Mouse (Mus musculus): ENCODE data around the gene Uap1l1. TPM values are rescaled to one million over a fixed set of nuclear protein-coding genes. Genes with fewer than 3 reads are reported as not detected.

Uap1l1 gene
- polyA plus RNA-seq, 1 experiment from 2014 or later: 9.1 TPM

DNA sequence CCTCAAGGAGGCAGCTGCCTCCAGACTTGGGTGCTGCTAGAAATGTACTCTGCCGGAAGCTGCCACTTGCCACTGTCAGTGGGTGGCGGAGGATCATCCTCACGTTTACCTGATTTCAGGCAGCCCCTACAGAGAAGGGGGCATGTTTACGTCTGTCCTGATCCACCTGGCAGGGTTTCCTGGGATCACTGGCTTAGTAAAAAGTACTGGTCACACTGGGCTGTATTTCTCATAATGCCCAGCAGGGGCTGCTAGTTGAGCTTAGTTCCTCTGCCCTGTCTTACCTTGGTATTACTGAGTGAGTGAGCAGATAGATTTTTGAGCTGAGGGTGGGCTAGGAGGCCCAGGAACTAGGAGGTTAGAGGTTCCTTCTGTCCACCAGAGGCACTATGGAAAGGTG lies 11.1 kb upstream of the Uap1l1 start:
- WGBS: 66% methylated on average over 4 of the region's 4 CpGs
- H3K4me1 ChIP-seq (ENCODE audit: control insufficient read depth, insufficient read depth, low read length): peaks cover 18% of the 10 kb centered on the region
- peaks cover 18% of the 10 kb centered on the region for H3K36me3 ChIP-seq (ENCODE audit: control insufficient read depth, insufficient read depth, low read length)
- H3K9me3 ChIP-seq (ENCODE audit: control insufficient read depth, low read length): no peaks in the 10 kb centered on the region
- no peak overlapping the region for H3K4me2 ChIP-seq (ENCODE audit: low read depth, severe bottlenecking)
- H3K4me3 ChIP-seq (ENCODE audit: low read depth, low read length): no peak overlapping the region
- ATAC-seq (ENCODE audit: insufficient number of reproducible peaks, low FRiP score, low TSS enrichment, low read depth): no peak
- H3K27ac ChIP-seq (replicated peaks; ENCODE audit: low read depth, low read length): no peak overlapping the region
- H3K27me3 ChIP-seq (ENCODE audit: control insufficient read depth, insufficient read depth, low read length): no peaks in the 10 kb centered on the region
- H3K9ac ChIP-seq (ENCODE audit: low read length): no peak overlapping the region
- peak; percentile 42 for DNase-seq (ENCODE audit: low spot score)

DNA sequence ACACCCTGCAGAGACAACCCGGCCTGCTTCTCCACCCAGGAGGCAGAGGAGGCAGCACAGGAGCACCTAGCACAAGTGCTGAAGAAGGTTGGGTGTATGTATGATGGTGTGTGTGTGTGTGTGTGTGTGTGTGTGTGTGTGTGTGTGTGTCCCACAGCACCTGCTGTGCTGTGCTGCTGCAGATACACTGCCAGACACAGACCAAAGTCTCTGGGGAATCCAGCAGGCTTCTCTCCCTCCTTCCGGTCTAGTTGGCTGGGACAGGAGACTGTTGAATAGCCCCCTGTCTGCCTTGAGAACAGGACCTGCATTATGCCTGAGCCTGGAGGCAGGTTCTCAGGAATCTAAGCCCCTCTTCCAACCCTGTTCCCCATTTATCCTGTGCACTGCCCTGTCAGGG lies 7.9 kb upstream of the Uap1l1 start:
- Histone ChIP-seq H3K9me3 (ENCODE audit: control insufficient read depth, low read length) (no peaks in the 10 kb centered on the region), H3K4me2 (ENCODE audit: low read depth, severe bottlenecking) (peak overlapping the region; percentile 93), H3K4me1 (ENCODE audit: control insufficient read depth, insufficient read depth, low read length) (peaks cover 21% of the 10 kb centered on the region), H3K27ac (replicated peaks; ENCODE audit: low read depth, low read length) (no peak overlapping the region), H3K27me3 (ENCODE audit: control insufficient read depth, insufficient read depth, low read length) (no peaks in the 10 kb centered on the region), H3K4me3 (ENCODE audit: low read depth, low read length) (peak overlapping the region; percentile 72), H3K36me3 (ENCODE audit: control insufficient read depth, insufficient read depth, low read length) (peaks cover 18% of the 10 kb centered on the region), H3K9ac (ENCODE audit: low read length) (peak overlapping the region; percentile 77)
- DNase-seq (ENCODE audit: low spot score) (no peak), ATAC-seq (ENCODE audit: insufficient number of reproducible peaks, low FRiP score, low TSS enrichment, low read depth) (no peak)
- 49% methylated on average over 2 of the region's 2 CpGs for WGBS

DNA sequence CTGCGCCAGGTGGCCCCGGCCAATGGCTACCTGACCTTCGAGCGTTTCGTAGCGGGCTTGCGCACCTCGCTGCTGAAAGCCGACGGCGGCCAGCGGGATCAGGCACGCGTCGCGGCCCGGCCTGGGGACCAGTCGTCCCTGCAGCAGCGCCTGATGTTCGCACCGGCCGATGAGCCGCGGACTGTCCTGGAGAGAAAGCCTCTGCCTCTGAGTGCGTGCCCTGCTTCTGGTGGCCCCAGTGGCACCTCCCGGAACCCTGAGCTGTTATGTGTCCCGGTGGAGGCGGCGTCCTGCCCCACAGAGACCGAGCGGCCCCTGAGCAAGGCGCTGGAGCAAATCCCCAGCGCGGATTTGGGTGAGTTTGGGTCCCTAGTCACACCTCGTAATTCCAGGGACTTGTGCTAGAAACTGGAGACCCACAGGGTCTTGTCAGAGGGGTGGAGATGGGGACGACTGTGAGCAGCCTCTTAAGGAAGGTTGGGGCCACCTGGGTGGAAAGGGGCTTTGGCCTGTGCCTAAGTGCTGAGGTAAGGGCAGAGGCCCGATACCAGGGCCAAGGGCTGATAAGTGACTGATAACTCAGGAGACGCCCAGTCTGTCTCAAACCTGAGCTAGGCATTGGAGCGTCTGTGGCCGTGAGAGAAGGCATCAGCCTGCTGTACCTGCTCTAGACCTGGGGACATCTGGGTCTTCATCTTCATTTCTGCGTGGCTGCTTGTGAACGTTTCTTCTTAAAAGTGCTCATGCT lies 7.3 kb upstream of the Uap1l1 start:
- H3K4me1 ChIP-seq (ENCODE audit: control insufficient read depth, insufficient read depth, low read length): peaks cover 21% of the 10 kb centered on the region
- H3K36me3 ChIP-seq (ENCODE audit: control insufficient read depth, insufficient read depth, low read length): peaks cover 18% of the 10 kb centered on the region
- peak overlapping the region; percentile 93 for H3K4me2 ChIP-seq (ENCODE audit: low read depth, severe bottlenecking)
- H3K4me3 ChIP-seq (ENCODE audit: low read depth, low read length): peak overlapping the region; percentile 72
- WGBS: 3% methylated on average over 42 of the region's 42 CpGs
- DNase-seq (ENCODE audit: low spot score): no peak
- H3K9me3 ChIP-seq (ENCODE audit: control insufficient read depth, low read length): no peaks in the 10 kb centered on the region
- H3K27ac ChIP-seq (replicated peaks; ENCODE audit: low read depth, low read length): no peak overlapping the region
- peak overlapping the region; percentile 77 for H3K9ac ChIP-seq (ENCODE audit: low read length)
- no peaks in the 10 kb centered on the region for H3K27me3 ChIP-seq (ENCODE audit: control insufficient read depth, insufficient read depth, low read length)
- no peak for ATAC-seq (ENCODE audit: insufficient number of reproducible peaks, low FRiP score, low TSS enrichment, low read depth)

DNA sequence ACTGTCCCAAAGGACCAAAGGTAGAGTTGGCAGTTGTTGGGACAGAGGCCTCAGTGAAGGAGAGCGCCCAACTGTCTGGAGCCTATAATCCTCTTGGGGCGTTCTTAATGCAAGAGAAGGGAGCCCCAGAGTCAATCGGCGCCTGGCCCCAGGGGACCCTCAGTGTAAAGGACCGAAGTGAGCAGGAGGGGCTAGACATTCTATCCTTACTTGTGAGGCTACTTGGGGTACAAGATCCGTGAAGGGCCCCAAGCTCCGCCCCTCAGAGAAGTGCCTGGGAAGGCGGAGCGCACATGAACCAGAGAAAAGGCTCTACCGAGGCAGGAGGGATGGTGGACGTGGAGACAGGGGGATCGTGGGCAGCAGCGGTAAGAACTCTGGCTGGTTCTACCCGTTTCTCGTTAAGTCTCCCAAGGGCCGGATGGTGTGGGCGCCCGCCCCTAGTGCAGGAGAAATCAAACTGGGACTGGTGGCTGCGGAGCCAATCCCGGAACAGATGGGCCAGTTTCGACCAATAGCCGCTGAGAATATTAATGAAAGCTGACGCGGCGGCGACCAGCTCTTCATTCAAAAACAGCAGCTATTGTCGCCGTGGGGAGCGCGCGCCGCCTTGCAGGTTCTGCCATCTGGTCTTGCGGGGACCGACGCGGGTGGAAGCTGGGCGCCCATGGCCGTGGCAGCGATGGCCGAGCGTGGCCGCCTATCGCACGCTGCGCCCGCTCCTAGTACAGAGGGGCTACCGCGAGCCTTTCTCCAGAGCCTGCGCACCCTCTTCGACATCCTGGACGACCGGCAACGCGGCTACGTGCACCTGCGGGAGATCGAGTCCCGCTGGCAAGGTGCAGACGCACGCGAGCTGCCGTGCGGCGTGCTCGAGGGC lies 6.5 kb upstream of the Uap1l1 start, which contains the start of gene Sapcd2:
Gene Sapcd2 (plus strand): TSS at position 558 of the 880 bp plus-strand sequence.
- under 1% methylated on average over 65 of the region's 65 CpGs for WGBS
- Histone ChIP-seq H3K9me3 (ENCODE audit: control insufficient read depth, low read length) (no peaks in the 10 kb centered on the region), H3K27me3 (ENCODE audit: control insufficient read depth, insufficient read depth, low read length) (no peaks in the 10 kb centered on the region), H3K4me1 (ENCODE audit: control insufficient read depth, insufficient read depth, low read length) (peaks cover 21% of the 10 kb centered on the region), H3K36me3 (ENCODE audit: control insufficient read depth, insufficient read depth, low read length) (peaks cover 13% of the 10 kb centered on the region), H3K4me2 (ENCODE audit: low read depth, severe bottlenecking) (peak within 1 kb of the TSS; percentile 93), H3K9ac (ENCODE audit: low read length) (peak within 1 kb of the TSS; percentile 77), H3K4me3 (ENCODE audit: low read depth, low read length) (peak within 1 kb of the TSS; percentile 72), H3K27ac (replicated peaks; ENCODE audit: low read depth, low read length) (peak within 1 kb of the TSS; percentile 85)
- ATAC-seq (ENCODE audit: insufficient number of reproducible peaks, low FRiP score, low TSS enrichment, low read depth): peak; percentile 89
- peak; percentile 93 for DNase-seq (ENCODE audit: low spot score)

DNA sequence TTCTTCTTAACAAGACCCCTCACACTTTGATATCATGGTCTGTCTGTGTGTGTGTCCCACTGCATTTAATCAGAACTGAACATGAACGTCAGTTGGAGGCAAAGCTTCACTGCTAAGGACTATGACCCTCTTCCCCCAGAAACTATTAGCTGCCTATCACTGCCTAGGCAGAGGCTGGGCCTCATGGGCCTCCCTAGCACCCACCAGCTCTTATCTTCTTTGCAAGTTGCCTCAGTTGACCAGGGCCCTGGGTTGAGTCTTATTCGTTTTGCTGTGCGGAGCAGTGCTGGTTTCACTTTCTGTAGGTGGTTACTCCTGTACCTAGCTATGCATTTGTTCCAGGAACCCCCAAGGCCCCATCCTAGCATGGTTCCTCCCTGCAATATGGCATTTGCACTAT lies 4.5 kb upstream of the Uap1l1 start:
- no peak for DNase-seq (ENCODE audit: low spot score)
- Histone ChIP-seq H3K9me3 (ENCODE audit: control insufficient read depth, low read length) (no peaks in the 10 kb centered on the region), H3K4me2 (ENCODE audit: low read depth, severe bottlenecking) (no peak overlapping the region), H3K36me3 (ENCODE audit: control insufficient read depth, insufficient read depth, low read length) (peaks cover 3% of the 10 kb centered on the region), H3K9ac (ENCODE audit: low read length) (no peak overlapping the region), H3K27ac (replicated peaks; ENCODE audit: low read depth, low read length) (no peak overlapping the region), H3K4me3 (ENCODE audit: low read depth, low read length) (no peak overlapping the region), H3K27me3 (ENCODE audit: control insufficient read depth, insufficient read depth, low read length) (peaks cover 8% of the 10 kb centered on the region), H3K4me1 (ENCODE audit: control insufficient read depth, insufficient read depth, low read length) (peaks cover 24% of the 10 kb centered on the region)
- whole genome bisulfite sequencing: 86% methylated on average over 3 of the region's 3 CpGs
- no peak for ATAC-seq (ENCODE audit: insufficient number of reproducible peaks, low FRiP score, low TSS enrichment, low read depth)

DNA sequence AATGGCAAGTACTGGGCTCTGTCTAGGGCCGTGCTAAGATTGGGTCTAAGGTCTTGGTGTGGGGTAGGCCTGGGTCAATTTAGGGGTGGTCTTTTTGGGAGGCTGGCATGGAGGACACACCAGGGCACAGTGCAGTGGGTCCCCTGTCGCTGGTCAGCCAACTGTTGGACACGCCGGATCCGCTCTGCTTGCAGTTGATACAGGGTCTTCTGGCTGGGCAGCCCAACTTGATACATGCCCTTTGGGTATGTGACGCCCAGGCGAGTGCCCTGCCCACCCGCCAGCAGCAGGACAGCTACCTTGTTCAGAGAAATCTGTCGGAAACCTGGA lies 756 bp downstream of the Uap1l1 start:
- 21% methylated on average over 9 of the region's 9 CpGs for WGBS
- H3K4me3 ChIP-seq (ENCODE audit: low read depth, low read length): peak overlapping the region; percentile 56
- peak overlapping the region; percentile 99 for H3K4me2 ChIP-seq (ENCODE audit: low read depth, severe bottlenecking)
- no peaks in the 10 kb centered on the region for H3K9me3 ChIP-seq (ENCODE audit: control insufficient read depth, low read length)
- H3K4me1 ChIP-seq (ENCODE audit: control insufficient read depth, insufficient read depth, low read length): 0 out of 2 replicates have a peak, but pooled peaks cover 3% of the 10 kb centered on the region
- peaks cover 18% of the 10 kb centered on the region for H3K27me3 ChIP-seq (ENCODE audit: control insufficient read depth, insufficient read depth, low read length)
- no peaks in the 10 kb centered on the region; the same call in 1 of the 2 replicates for H3K36me3 ChIP-seq (ENCODE audit: control insufficient read depth, insufficient read depth, low read length)
- DNase-seq (ENCODE audit: low spot score) (no peak), ATAC-seq (ENCODE audit: insufficient number of reproducible peaks, low FRiP score, low TSS enrichment, low read depth) (0 out of 2 replicates have a peak, but pooled peaks have one; percentile 49)
- H3K9ac ChIP-seq (ENCODE audit: low read length): no peak overlapping the region; the same call in 1 of the 2 replicates
- H3K27ac ChIP-seq (replicated peaks; ENCODE audit: low read depth, low read length): no peak overlapping the region

DNA sequence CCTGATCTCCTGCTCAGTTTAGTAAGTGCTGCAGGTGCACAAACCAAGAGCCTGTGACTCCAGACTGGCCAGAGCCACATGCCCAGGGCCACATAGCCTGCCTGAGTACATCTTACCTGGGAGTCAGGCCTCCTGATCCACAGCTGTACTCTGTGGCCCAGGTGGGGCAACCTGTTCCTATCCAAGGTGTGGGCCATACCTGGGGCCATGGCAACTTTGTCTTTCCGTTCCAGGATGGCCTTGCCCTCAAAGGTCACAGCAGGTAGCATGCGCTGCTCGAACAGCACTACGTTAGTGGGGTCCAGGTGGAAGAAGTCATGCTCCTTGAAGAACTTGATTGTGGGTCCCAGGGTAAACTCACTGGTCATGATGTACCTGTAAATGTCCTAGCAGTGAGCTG lies 1.2 kb downstream of the Uap1l1 start:
- Histone ChIP-seq H3K4me3 (ENCODE audit: low read depth, low read length) (no peak overlapping the region), H3K9me3 (ENCODE audit: control insufficient read depth, low read length) (no peaks in the 10 kb centered on the region), H3K4me2 (ENCODE audit: low read depth, severe bottlenecking) (no peak overlapping the region), H3K4me1 (ENCODE audit: control insufficient read depth, insufficient read depth, low read length) (0 out of 2 replicates have a peak, but pooled peaks cover 3% of the 10 kb centered on the region), H3K9ac (ENCODE audit: low read length) (no peak overlapping the region), H3K27me3 (ENCODE audit: control insufficient read depth, insufficient read depth, low read length) (peaks cover 18% of the 10 kb centered on the region), H3K36me3 (ENCODE audit: control insufficient read depth, insufficient read depth, low read length) (no peaks in the 10 kb centered on the region; the same call in 1 of the 2 replicates), H3K27ac (replicated peaks; ENCODE audit: low read depth, low read length) (no peak overlapping the region)
- DNase-seq (ENCODE audit: low spot score) (no peak), ATAC-seq (ENCODE audit: insufficient number of reproducible peaks, low FRiP score, low TSS enrichment, low read depth) (no peak)
- 88% methylated on average over 4 of the region's 4 CpGs for WGBS

DNA sequence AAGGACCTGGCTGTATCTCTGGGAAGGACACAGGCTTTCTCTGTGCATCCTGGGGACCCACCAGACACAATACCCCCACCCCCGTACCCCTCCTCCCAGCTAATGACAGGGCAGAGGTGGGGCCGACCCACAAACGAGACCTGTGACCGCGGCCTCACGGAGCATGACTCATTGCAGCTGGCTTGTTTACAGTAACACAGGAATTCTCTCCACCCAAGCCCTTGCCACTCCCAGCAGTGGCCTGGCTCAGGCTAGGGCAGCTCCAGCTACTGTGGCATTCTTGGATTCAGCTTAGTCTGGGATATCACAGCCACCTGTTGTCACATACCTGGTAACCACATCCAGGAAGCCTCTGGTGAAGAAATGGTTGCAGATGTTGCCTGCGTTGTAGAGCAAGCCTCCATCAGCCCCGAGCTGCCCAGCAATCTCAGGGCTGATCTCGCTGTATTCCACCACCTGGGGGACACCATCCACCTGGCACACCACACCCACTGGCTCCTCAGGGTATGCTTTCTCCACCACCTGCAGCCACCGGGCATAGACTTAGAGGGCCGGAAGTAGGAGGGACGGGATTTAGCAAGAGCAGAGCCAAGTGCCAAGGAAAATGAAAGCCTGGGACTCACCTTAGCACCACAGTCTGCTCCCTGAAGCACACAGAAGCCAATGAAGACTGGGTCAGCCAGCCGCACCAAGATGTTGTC lies 1.9 kb downstream of the Uap1l1 start:
- Histone ChIP-seq H3K4me2 (ENCODE audit: low read depth, severe bottlenecking) (no peak overlapping the region), H3K9me3 (ENCODE audit: control insufficient read depth, low read length) (no peaks in the 10 kb centered on the region), H3K36me3 (ENCODE audit: control insufficient read depth, insufficient read depth, low read length) (no peaks in the 10 kb centered on the region; the same call in 1 of the 2 replicates), H3K4me1 (ENCODE audit: control insufficient read depth, insufficient read depth, low read length) (0 out of 2 replicates have a peak, but pooled peaks cover 3% of the 10 kb centered on the region), H3K4me3 (ENCODE audit: low read depth, low read length) (no peak overlapping the region), H3K9ac (ENCODE audit: low read length) (no peak overlapping the region), H3K27ac (replicated peaks; ENCODE audit: low read depth, low read length) (no peak overlapping the region), H3K27me3 (ENCODE audit: control insufficient read depth, insufficient read depth, low read length) (peaks cover 18% of the 10 kb centered on the region)
- no peak for DNase-seq (ENCODE audit: low spot score)
- no peak for ATAC-seq (ENCODE audit: insufficient number of reproducible peaks, low FRiP score, low TSS enrichment, low read depth)
- 64% methylated on average over 13 of the region's 13 CpGs for WGBS
